Mouse (Mus musculus): ENCODE measurements around the gene Stub1.
"Not testable (repeated sequence)": the region's sequence is repeated elsewhere in the genome, so short reads cannot be mapped to it uniquely, and the experiment has no call there.

DNA sequence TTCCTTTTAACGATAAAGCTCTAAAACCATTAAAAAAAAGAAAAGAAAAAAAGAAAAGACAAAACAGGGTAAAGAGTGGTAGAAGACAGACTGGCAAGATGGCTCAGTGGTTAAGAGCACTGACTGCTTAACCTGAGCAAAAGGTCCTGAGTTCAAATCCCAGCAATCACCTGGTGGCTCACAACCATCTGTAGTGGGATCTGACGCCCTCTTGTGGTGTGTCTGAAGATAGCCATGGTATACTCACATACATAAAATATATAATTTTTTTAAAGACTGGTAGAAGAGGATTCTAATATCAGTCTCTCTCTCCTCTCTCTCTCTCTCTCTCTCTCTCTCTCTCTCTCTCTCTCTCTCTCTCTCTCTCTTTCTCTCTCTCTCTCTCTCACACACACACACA lies 25.8 kb downstream of the Stub1 start:
- not testable (repeated sequence) for TF ChIP-seq CTCF, EP300 (IDR thresholded peaks at IDR 0.05; ENCODE audit: low read depth)
